Mouse (Mus musculus) lung, postnatal 0 days (tissue): Measurements from ENCODE around the gene Cmpk1. TPM values are rescaled to one million over a fixed set of nuclear protein-coding genes. Genes with fewer than 3 reads are reported as not detected.

Experiments
- ATAC-seq: fragments of 200-750 bp; cut with Nextera tagmentation; 2 replicates; pipeline ENCODE4 v1.8.0; 2017; ENCODE audit warnings: moderate library complexity
- DNase-seq: peaks from one replicate; pipeline ENCODE4 v3.0.0-alpha.2; 2016; ENCODE audit warnings: low spot score
- H3K27ac ChIP-seq: fragments of 300-500 bp; sonication (generic); 2 replicates; pipeline ENCODE4 v1.5.1; 2014; ENCODE audit warnings: antibody characterized with exemption, mild to moderate bottlenecking, low read length, mixed read lengths
- H3K27me3 ChIP-seq: fragments of 300-500 bp; sonication (generic); replicated peaks from 2 replicates; pipeline ENCODE4 v1.6.1; 2014; ENCODE audit warnings: low read length, mixed read lengths; ENCODE audit not compliant: insufficient read depth
- H3K36me3 ChIP-seq: fragments of 300-500 bp; sonication (generic); 2 replicates; pipeline ENCODE4 v1.6.1; 2014; ENCODE audit warnings: low read length, mixed read lengths; ENCODE audit not compliant: insufficient read depth
- H3K4me1 ChIP-seq: fragments of 300-500 bp; sonication (generic); 2 replicates; pipeline ENCODE4 v1.6.1; 2014; ENCODE audit warnings: antibody characterized with exemption, low read depth, low read length, mixed read lengths; ENCODE audit not compliant: insufficient read depth
- H3K4me2 ChIP-seq: fragments of 300-500 bp; sonication (generic); replicated peaks from 2 replicates; pipeline ENCODE4 v1.6.1; 2014; ENCODE audit warnings: low read depth, mild to moderate bottlenecking, low read length, moderate library complexity, mixed read lengths
- H3K4me3 ChIP-seq: fragments of 300-500 bp; sonication (generic); 2 replicates; pipeline ENCODE4 v1.5.1; 2014; ENCODE audit warnings: low read depth, low read length
- H3K9ac ChIP-seq: fragments of 300-500 bp; sonication (generic); replicated peaks from 2 replicates; pipeline ENCODE4 v1.6.1; 2014; ENCODE audit warnings: low read depth, mild to moderate bottlenecking
- H3K9me3 ChIP-seq: fragments of 300-500 bp; sonication (generic); 2 replicates; pipeline ENCODE4 v1.6.1; 2016; ENCODE audit warnings: low read length, mixed read lengths
- CTCF ChIP-seq: IDR thresholded peaks from 2 replicates; pipeline ENCODE4 v1.5.1; 2016; ENCODE audit warnings: antibody characterized with exemption, mild to moderate bottlenecking
- EP300 ChIP-seq: IDR thresholded peaks from 2 replicates; pipeline ENCODE4 v1.6.1; 2016; ENCODE audit warnings: antibody characterized with exemption, mild to moderate bottlenecking, control low read depth
- WGBS: fragments of 180-500 bp; shearing (Covaris S2); extraction: QIAGEN DNeasy Blood & Tissue Kit; methylation state at CpG from one replicate; pipeline ENCODE4 v1.1.7; 2014; 5-methylcytosine and 5-hydroxymethylcytosine counted together
- polyA plus RNA-seq: library from polyadenylated mRNA; unstranded; fragments of >200 nt; fragmentation: Nextera tagmentation; extraction: Ambion mirVana; gene quantifications from 2 replicates; pipeline ENCODE4 v1.2.1, GENCODE M21; 2015

The Cmpk1 gene
- polyA plus RNA-seq = 94.2 and 96.4 TPM in 2 replicates

DNA sequence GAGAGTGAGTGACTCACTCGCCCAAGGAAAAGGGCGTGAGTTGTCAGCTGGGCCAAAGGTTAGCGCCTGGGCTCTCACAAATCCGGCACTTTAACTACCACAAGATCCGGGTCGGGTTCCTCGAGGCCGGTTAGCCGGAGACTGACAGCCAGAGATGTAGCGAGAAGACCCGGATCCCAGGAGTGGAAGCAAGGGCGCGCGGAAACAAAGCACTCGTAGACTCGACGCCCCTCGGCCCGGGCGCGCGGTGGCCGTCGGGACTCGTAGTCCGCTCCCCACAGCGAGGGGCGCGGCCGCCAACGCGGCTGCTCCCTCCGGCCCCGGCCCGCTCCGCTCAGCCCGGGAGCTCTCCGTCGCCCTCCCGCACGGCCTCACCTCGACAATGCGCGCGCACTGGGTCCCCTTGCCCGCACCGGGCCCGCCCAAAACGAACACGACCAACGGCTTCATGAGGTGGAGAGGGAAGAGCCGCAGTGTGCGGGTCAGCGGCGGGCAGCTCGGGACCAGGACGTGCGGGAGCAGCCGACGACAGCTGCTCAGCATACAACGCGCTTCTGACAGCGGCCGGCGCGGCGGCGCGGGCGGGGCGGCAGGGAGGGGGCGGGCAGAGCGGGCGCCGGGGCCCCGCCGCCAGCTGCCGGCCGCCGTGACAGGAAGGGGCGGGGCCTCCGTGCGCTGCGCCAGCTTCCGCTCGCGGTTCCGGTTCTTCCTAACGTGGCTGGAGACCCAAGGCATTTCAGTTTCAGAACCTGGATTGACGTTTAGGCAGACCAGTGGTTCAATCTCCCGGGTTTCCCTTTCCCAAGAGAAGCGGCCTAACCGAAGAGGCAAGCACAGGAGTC is at the start of gene Cmpk1:
TSS of gene Cmpk1 (minus strand) at position 651 of the 842 bp plus-strand sequence.
- Histone ChIP-seq H3K27me3 (no peaks in the 10 kb centered on the region), H3K4me1 (peaks cover 8% of the 10 kb centered on the region; the same call in 1 of the 2 replicates), H3K4me2 (peak within 1 kb of the TSS; percentile 64), H3K27ac (peak within 1 kb of the TSS; percentile 99), H3K9me3 (no peaks in the 10 kb centered on the region), H3K9ac (peak within 1 kb of the TSS; percentile 87), H3K36me3 (no peaks in the 10 kb centered on the region), H3K4me3 (peak within 1 kb of the TSS; percentile 93)
- 1% methylated on average over 69 of the region's 93 CpGs for WGBS
- no peak for TF ChIP-seq CTCF
- no peak for TF ChIP-seq EP300
- DNase-seq (peak; percentile 95), ATAC-seq (peak; percentile 96)

DNA sequence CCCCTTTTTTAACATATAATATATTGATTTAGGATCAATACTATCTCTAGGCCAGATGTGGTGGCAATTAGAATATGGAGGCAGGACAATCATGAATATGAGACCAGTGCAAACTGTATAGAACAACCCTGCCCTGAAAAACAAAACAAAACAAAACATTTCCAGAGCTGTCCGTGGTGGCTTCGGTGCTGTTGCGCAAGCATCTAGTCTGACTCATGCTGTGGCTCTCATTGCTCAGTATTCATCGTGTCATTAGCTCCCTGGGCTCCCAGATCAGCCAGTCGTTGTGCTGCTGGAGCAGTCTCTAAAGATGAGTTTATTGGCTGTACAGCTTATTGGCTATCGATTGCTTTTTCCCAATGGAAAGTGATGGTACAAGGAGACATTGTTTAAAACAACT is 48.0 kb upstream of the Cmpk1 start:
- H3K27ac ChIP-seq = no peak overlapping the region
- DNase-seq = peak; percentile 78
- H3K4me3 ChIP-seq = no peak overlapping the region
- no peaks in the 10 kb centered on the region for H3K4me1 ChIP-seq
- H3K9ac ChIP-seq = no peak overlapping the region
- no peak overlapping the region for H3K4me2 ChIP-seq
- no peaks in the 10 kb centered on the region for H3K27me3 ChIP-seq
- no peaks in the 10 kb centered on the region for H3K9me3 ChIP-seq
- H3K36me3 ChIP-seq = no peaks in the 10 kb centered on the region
- ATAC-seq = peak; percentile 44; the same call in 1 of the 2 replicates
- TF ChIP-seq EP300 = no peak
- TF ChIP-seq CTCF = no peak
- WGBS = 49% methylated on average over 6 of the region's 6 CpGs

DNA sequence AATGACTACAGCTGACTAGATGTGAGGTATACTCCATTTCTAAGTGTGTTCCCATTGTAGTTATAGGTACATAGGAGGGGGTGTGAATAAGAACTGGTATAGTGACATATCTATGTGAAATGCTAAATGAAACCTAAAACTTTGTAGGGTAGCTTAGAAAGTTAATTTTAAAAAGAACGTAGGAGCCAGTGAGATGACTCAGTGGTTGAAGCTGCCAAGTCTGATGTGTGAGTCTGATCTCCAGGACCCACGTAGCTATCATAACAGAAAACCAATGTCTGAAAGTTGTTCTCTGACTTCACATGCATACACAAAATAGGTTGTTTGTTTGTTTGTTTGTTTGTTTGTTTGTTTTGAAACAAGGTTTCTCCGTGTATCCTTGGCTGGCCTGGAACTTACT is 33.0 kb upstream of the Cmpk1 start:
- 84% methylated on average over 3 of the region's 3 CpGs for WGBS
- Histone ChIP-seq H3K9ac (no peak overlapping the region), H3K36me3 (no peaks in the 10 kb centered on the region), H3K9me3 (no peaks in the 10 kb centered on the region), H3K27me3 (no peaks in the 10 kb centered on the region), H3K4me2 (no peak overlapping the region), H3K4me3 (no peak overlapping the region), H3K27ac (no peak overlapping the region), H3K4me1 (no peaks in the 10 kb centered on the region)
- ATAC-seq (no peak), DNase-seq (no peak)
- TF ChIP-seq EP300 (no peak), CTCF (no peak)

DNA sequence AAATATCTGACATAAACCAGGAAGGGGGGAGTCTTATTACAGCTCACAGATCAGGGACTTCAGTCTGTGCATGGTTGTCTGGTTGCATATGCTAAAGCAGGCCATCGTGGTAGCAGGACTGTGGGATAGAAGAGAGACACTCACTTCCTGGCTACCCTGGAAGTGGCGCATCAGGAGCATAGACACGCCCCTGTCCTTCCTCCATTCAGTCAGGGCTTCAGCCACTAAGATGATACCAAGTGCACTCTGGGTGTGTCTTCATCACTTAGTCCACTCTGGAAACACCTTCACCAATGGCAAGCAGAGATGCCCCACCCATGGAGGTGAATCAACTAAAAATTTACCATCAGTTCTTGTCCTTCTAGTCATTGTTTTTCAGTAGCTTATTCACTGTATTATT is 27.2 kb upstream of the Cmpk1 start:
- Histone ChIP-seq H3K4me3 (no peak overlapping the region), H3K4me1 (no peaks in the 10 kb centered on the region), H3K9ac (no peak overlapping the region), H3K36me3 (no peaks in the 10 kb centered on the region), H3K9me3 (no peaks in the 10 kb centered on the region), H3K27me3 (no peaks in the 10 kb centered on the region), H3K27ac (no peak overlapping the region), H3K4me2 (no peak overlapping the region)
- ATAC-seq = no peak
- 88% methylated on average over 3 of the region's 3 CpGs for WGBS
- TF ChIP-seq EP300 (no peak), CTCF (no peak)
- no peak for DNase-seq

DNA sequence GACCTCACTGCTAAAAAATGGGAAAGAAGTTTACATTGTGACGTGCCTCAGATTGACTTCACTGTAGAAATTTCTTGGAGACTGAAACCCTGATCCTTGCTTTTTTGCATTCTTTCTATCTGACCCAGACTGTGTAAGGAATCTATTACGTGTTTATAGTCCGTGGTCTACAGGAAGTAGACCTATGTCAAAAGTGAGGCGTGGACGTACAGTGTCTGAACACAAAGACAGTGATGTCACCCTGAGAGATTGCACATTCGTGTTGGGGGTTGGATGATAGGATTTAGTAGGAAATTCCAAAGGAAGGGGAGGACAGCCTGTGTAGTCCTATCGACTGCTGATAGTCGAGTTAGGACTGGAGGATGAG is 13.4 kb upstream of the Cmpk1 start:
- peak; percentile 24 for DNase-seq
- H3K36me3 ChIP-seq = peaks cover 4% of the 10 kb centered on the region; the same call in 1 of the 2 replicates
- 0 out of 2 replicates have a peak, but pooled peaks cover 2% of the 10 kb centered on the region for H3K4me1 ChIP-seq
- no peak overlapping the region for H3K27ac ChIP-seq
- H3K9me3 ChIP-seq = no peaks in the 10 kb centered on the region
- H3K9ac ChIP-seq = no peak overlapping the region
- H3K4me2 ChIP-seq = peak overlapping the region; percentile 65
- no peak for TF ChIP-seq EP300
- no peak for TF ChIP-seq CTCF
- no peak for ATAC-seq
- 0 out of 2 replicates have a peak, but pooled peaks cover 3% of the 10 kb centered on the region for H3K27me3 ChIP-seq
- WGBS = under 1% methylated on average over 8 of the region's 8 CpGs
- H3K4me3 ChIP-seq = peak overlapping the region; percentile 41

DNA sequence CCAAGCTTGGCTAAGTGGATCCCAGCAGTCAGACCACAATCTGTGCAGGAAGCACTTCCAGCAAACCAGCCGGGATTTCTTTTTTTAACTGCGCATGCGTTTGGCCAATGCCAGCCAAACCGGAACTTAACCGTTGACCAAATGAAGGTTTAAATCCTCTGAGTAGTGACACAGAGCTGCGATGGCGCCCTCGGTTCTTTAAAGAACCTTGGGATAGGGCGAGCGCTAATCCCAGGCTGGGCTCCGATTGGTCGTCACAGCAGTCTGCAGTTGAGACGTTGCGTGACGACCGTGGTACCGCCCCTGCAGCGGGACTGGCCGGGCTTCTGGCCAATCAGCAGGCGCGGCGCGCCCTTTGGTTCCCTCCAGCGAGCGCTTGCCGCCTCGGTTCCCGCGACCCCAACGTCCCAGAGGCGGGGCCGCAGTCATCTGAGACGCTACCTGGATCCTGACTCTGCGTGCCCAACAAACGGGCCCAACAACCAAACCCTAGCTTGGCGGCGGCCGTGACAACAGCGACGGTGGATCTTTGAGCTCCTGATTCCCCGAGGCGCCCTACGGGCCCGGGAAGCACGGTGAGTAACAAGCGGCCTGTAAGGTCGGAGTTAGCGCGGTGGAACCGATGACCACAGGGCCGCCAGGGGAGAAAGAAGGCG is 12.9 kb upstream of the Cmpk1 start, which contains the start of gene Stil:
TSS of gene Stil (plus strand) at position 387 of the 656 bp plus-strand sequence.
- WGBS = under 1% methylated on average over 52 of the region's 52 CpGs
- ATAC-seq = peak; percentile 100

More for the DNA sequence above, 12.9 kb upstream of the Cmpk1 start, which contains the start of gene Stil:
- TF ChIP-seq EP300 (no peak), CTCF (peak; percentile 39; the same call in 1 of the 2 replicates)
- Histone ChIP-seq H3K4me1 (0 out of 2 replicates have a peak, but pooled peaks cover 2% of the 10 kb centered on the region), H3K4me2 (peak within 1 kb of the TSS; percentile 65), H3K9ac (peak within 1 kb of the TSS; percentile 32), H3K4me3 (peak within 1 kb of the TSS; percentile 41), H3K9me3 (no peaks in the 10 kb centered on the region), H3K27me3 (0 out of 2 replicates have a peak, but pooled peaks cover 3% of the 10 kb centered on the region), H3K27ac (peak within 1 kb of the TSS; percentile 81), H3K36me3 (peaks cover 1% of the 10 kb centered on the region; the same call in 1 of the 2 replicates)
- DNase-seq = peak; percentile 99
